Mouse (Mus musculus) small intestine, adult 2 months (tissue): ENCODE data around the gene U2af1l4. TPM values are rescaled to one million over a fixed set of nuclear protein-coding genes. Genes with fewer than 3 reads are reported as not detected.

ENCODE experiments used
- H3K27ac ChIP-seq: fragments of 200-500 bp; 2 replicates; pipeline ENCODE4 v1.5.1; 2012; ENCODE audit warnings: low read depth, low read length, control low read depth, inconsistent platforms; ENCODE audit not compliant: insufficient read depth
- H3K27me3 ChIP-seq: fragments of 200-500 bp; 2 replicates; pipeline ENCODE4 v1.6.1; 2012; ENCODE audit warnings: mild to moderate bottlenecking, moderate library complexity, low read length, inconsistent platforms; ENCODE audit not compliant: control insufficient read depth, insufficient read depth
- H3K36me3 ChIP-seq: fragments of 200-500 bp; 2 replicates; pipeline ENCODE4 v1.6.1; 2012; ENCODE audit warnings: mild to moderate bottlenecking, low read length, control low read depth, inconsistent platforms; ENCODE audit not compliant: control insufficient read depth, insufficient read depth
- H3K4me1 ChIP-seq: fragments of 200-500 bp; 2 replicates; pipeline ENCODE4 v1.6.1; 2012; ENCODE audit warnings: low read length, inconsistent platforms, mixed read lengths; ENCODE audit not compliant: control insufficient read depth, insufficient read depth, insufficient read length
- H3K4me3 ChIP-seq: fragments of 200-500 bp; 2 replicates; pipeline ENCODE4 v1.5.1; 2012; ENCODE audit warnings: low read depth, mild to moderate bottlenecking, control low read depth, inconsistent platforms, low read length, moderate library complexity
- CTCF ChIP-seq: fragments of 200-500 bp; IDR thresholded peaks from 2 replicates; pipeline ENCODE4 v1.5.1; 2012; ENCODE audit warnings: low read depth, mild to moderate bottlenecking, control low read depth, inconsistent platforms, low read length, moderate library complexity, mixed read lengths; ENCODE audit not compliant: insufficient replicate concordance, insufficient read length; ENCODE audit errors: extremely low read depth
- POLR2A ChIP-seq: fragments of 200-500 bp; IDR thresholded peaks from 2 replicates; pipeline ENCODE4 v1.6.1; 2012; ENCODE audit warnings: low read depth, mild to moderate bottlenecking, control low read depth, inconsistent platforms, low read length, moderate library complexity
- WGBS: fragments of 180-500 bp; shearing (Covaris S2); methylation state at CpG from one replicate; pipeline ENCODE4 v1.1.7; 2018; 5-methylcytosine and 5-hydroxymethylcytosine counted together
- polyA plus RNA-seq: library from polyadenylated mRNA; depleted of rRNA; stranded (reverse); fragments of >200 nt; gene quantifications from 2 replicates; pipeline ENCODE4 v1.2.3, GENCODE M21; 2012

The U2af1l4 gene
- polyA plus RNA-seq, 1 experiment, result 46.5 TPM

- WGBS, result 43% methylated on average over 2 of the region's 2 CpGs
- TF ChIP-seq POLR2A (no peak), CTCF (no peak)
- Histone ChIP-seq H3K27me3 (no peaks in the 10 kb centered on the region), H3K27ac (no peak overlapping the region), H3K36me3 (peaks cover 22% of the 10 kb centered on the region), H3K4me3 (no peak overlapping the region), H3K4me1 (peaks cover 9% of the 10 kb centered on the region; the same call in 1 of the 2 replicates)
Measured at GRCm38 (mm10) chr7:30560296-30560695, 2.8 kb upstream of the U2af1l4 start.

- peak overlapping the region; percentile 88 for H3K4me3 ChIP-seq
- under 1% methylated on average over 27 of the region's 27 CpGs for WGBS
- H3K27me3 ChIP-seq, result no peaks in the 10 kb centered on the region
- peaks cover 8% of the 10 kb centered on the region for H3K36me3 ChIP-seq
- peak overlapping the region; percentile 80 for H3K27ac ChIP-seq
- H3K4me1 ChIP-seq, result peaks cover 9% of the 10 kb centered on the region; the same call in 1 of the 2 replicates
- TF ChIP-seq POLR2A, result 0 out of 2 replicates have a peak, but pooled peaks have one; percentile 24
- TF ChIP-seq CTCF, result no peak
Measured at GRCm38 (mm10) chr7:30562526-30563116, 480 bp upstream of the U2af1l4 start.

GRCm38 (mm10) chr7:30563906-30564280 lies 792 bp downstream of the U2af1l4 start:
- TF ChIP-seq CTCF (no peak), POLR2A (no peak)
- Histone ChIP-seq H3K4me3 (peak overlapping the region; percentile 88), H3K27ac (peak overlapping the region; percentile 97; the same call in 1 of the 2 replicates), H3K27me3 (no peaks in the 10 kb centered on the region), H3K4me1 (peaks cover 5% of the 10 kb centered on the region; the same call in 1 of the 2 replicates), H3K36me3 (peaks cover 13% of the 10 kb centered on the region)
- WGBS, result 14% methylated on average over 6 of the region's 6 CpGs

GRCm38 (mm10) chr7:30564970-30565571 lies 2.0 kb downstream of the U2af1l4 start, which contains the start of gene Igflr1:
Igflr1 (plus strand) TSS chr7:30565427.
- peak within 1 kb of the TSS; percentile 10 for H3K4me3 ChIP-seq
- peaks cover 4% of the 10 kb centered on the region; the same call in 1 of the 2 replicates for H3K4me1 ChIP-seq
- H3K36me3 ChIP-seq, result peaks cover 23% of the 10 kb centered on the region
- TF ChIP-seq CTCF, result no peak
- no peak for TF ChIP-seq POLR2A
- H3K27me3 ChIP-seq, result no peaks in the 10 kb centered on the region
- no peak within 1 kb of the TSS for H3K27ac ChIP-seq
- 95% methylated on average over 12 of the region's 12 CpGs for WGBS

- Histone ChIP-seq H3K4me1 (peaks cover 4% of the 10 kb centered on the region; the same call in 1 of the 2 replicates), H3K27me3 (no peaks in the 10 kb centered on the region), H3K27ac (no peak overlapping the region), H3K4me3 (peak overlapping the region; percentile 10), H3K36me3 (peaks cover 33% of the 10 kb centered on the region)
- TF ChIP-seq POLR2A (no peak), CTCF (no peak)
- 77% methylated on average over 9 of the region's 9 CpGs for WGBS
Measured at GRCm38 (mm10) chr7:30566033-30566432, 2.9 kb downstream of the U2af1l4 start.

- H3K27ac ChIP-seq, result no peak overlapping the region
- 86% methylated on average over 11 of the region's 11 CpGs for WGBS
- peaks cover 43% of the 10 kb centered on the region for H3K36me3 ChIP-seq
- TF ChIP-seq CTCF (no peak), POLR2A (no peak)
- no peak overlapping the region for H3K4me3 ChIP-seq
- no peaks in the 10 kb centered on the region for H3K27me3 ChIP-seq
- H3K4me1 ChIP-seq, result peaks cover 4% of the 10 kb centered on the region; the same call in 1 of the 2 replicates
Measured at GRCm38 (mm10) chr7:30567555-30567954, 4.5 kb downstream of the U2af1l4 start.

GRCm38 (mm10) chr7:30572389-30572788 lies 9.3 kb downstream of the U2af1l4 start:
- TF ChIP-seq POLR2A, result no peak
- no peak for TF ChIP-seq CTCF
- H3K27ac ChIP-seq, result peak overlapping the region; percentile 3; the same call in 1 of the 2 replicates
- H3K4me1 ChIP-seq, result no peaks in the 10 kb centered on the region
- H3K36me3 ChIP-seq, result peaks cover 84% of the 10 kb centered on the region
- no peak overlapping the region for H3K4me3 ChIP-seq
- 35% methylated on average over 5 of the region's 5 CpGs for WGBS
- no peaks in the 10 kb centered on the region for H3K27me3 ChIP-seq
